Mouse (Mus musculus): ENCODE measurements at regions not wholly inside any gene's neighbourhood (a gene's known extent, or its start where the extent isn't known, plus 50 kb on each side); places are given as distances from the start of the nearest gene placed in this dataset.
A peak's percentile ranks its signal among the peaks of the same experiment; 100 is the strongest.
"Not testable (repeated sequence)": the region's sequence is repeated elsewhere in the genome, so short reads cannot be mapped to it uniquely, and the experiment has no call there.

DNA sequence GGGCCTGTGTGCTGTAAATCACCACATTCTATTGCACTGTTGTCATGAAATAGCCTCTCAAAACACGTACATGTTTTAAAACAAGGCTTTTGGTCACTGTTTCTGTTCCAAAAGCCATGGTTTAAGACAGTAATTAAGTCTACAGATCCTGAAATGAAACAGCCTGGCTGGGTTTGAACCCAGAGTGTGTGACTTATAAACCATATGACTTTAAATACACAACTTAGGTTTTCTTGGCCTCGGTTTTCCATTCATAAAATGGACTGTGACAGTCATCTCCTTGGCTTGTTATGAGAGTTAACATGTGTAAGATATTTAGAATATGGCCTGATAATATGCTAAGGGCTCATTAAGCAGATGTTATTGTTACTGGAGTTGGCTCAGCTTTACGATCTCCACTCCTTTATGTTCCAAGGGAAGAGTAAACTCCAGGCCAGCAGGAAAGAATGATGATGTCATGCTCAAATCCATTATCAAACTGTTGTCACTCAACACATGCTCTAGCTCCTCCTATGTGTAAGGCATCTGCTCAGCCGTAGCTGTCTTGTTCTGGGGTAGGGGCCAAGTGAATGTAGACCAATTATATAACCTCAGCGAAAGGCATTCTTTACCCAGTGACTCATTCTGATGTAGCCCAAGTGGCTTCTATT lies 154.6 kb upstream of the Slc25a13 start:
- no peak overlapping the region for H3K27ac ChIP-seq
- no peaks in the 10 kb centered on the region for H3K27me3 ChIP-seq (ENCODE audit: low read depth, poor library complexity, severe bottlenecking)
- no peaks in the 10 kb centered on the region for H3K36me3 ChIP-seq
- no peak for DNase-seq (ENCODE audit: low spot score)
- no peaks in the 10 kb centered on the region for H3K4me1 ChIP-seq
- H3K9me3 ChIP-seq (replicated peaks): no peaks in the 10 kb centered on the region
- no peak overlapping the region for H3K4me3 ChIP-seq
- WGBS: 71% methylated on average over 5 of the region's 5 CpGs

- Histone ChIP-seq H3K27ac (peak overlapping the region; percentile 22; the same call in 1 of the 2 replicates), H3K9me3 (replicated peaks) (no peaks in the 10 kb centered on the region)
- WGBS: 41% methylated on average over 4 of the region's 4 CpGs
Measured at GRCm38 (mm10) chr6:6364037-6364436, 147.1 kb upstream of the Slc25a13 start.

DNA sequence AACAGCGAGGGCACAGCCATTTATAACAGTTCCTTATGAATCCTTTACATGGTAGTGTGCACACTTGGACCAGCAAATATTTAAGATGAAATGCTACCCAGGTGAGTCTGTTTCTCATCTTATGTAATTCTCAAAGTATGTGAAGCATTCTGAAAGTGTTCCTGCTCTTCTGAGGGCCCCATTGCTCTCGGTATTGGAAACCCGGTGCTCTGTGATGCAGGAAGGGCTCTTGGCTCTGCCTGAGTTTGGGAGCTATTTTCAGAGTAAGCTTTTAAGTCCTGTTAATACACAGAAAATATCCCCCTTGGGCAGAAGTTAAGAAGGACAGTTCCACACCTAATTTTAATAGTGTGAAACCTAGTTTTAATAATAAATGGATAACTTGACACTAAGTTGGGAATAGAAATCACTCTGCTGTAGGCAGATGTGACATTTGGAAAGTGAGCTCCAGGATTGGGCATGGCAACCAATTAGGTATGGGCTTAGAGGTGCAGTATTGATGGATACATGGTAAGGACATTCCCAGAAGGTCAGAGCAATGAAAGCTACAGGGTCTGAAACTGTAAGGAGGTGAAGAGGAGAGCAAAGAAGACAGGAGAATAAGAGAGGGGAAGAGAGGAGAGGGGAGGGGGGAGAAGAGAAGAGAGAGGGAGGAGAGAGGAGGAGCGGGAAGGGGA lies 145.8 kb upstream of the Slc25a13 start:
- DNase-seq (ENCODE audit: low spot score): no peak
- WGBS: 79% methylated on average over 4 of the region's 4 CpGs
- Histone ChIP-seq H3K27me3 (ENCODE audit: low read depth, poor library complexity, severe bottlenecking) (no peaks in the 10 kb centered on the region), H3K27ac (no peak overlapping the region), H3K4me1 (peaks cover 16% of the 10 kb centered on the region), H3K36me3 (no peaks in the 10 kb centered on the region), H3K9me3 (replicated peaks) (no peaks in the 10 kb centered on the region), H3K4me3 (no peak overlapping the region)

More at GRCm38 (mm10) chr6:6364037-6364436, 147.1 kb upstream of the Slc25a13 start:
- peaks cover 16% of the 10 kb centered on the region for H3K4me1 ChIP-seq
- DNase-seq (ENCODE audit: low spot score): peak; percentile 80
- no peaks in the 10 kb centered on the region for H3K36me3 ChIP-seq
- no peak overlapping the region for H3K4me3 ChIP-seq
- H3K27me3 ChIP-seq (ENCODE audit: low read depth, poor library complexity, severe bottlenecking): no peaks in the 10 kb centered on the region

- not testable (repeated sequence) for H3K27me3 ChIP-seq (ENCODE audit: low read depth, poor library complexity, severe bottlenecking); H3K36me3 ChIP-seq; H3K4me3 ChIP-seq; H3K9me3 ChIP-seq (replicated peaks); H3K27ac ChIP-seq; DNase-seq (ENCODE audit: low spot score)
- peaks cover 16% of the 10 kb centered on the region for H3K4me1 ChIP-seq
Measured at GRCm38 (mm10) chr6:6361181-6361580, 144.2 kb upstream of the Slc25a13 start.

DNA sequence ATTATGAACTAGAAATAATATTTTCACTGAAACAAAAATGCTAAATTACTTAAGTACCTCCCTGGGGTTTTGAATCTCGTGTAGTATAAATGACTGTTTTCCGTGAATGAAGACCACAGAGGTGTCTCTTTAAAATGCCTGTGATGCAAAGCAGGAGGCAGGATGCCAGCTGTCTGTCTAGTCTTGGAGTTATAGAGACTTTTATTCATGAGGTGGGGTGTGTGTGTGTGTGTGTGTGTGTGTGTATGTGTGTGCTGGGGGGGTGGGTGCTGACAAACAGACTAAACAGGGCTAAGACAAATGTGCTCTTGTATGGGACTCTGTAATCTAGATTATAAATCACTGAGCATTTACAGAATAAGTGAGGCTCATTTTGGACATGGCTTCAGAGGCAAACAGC lies 140.5 kb upstream of the Slc25a13 start:
- WGBS: 61% methylated on average over 2 of the region's 2 CpGs
- no peak overlapping the region for H3K27ac ChIP-seq
- H3K27me3 ChIP-seq (ENCODE audit: low read depth, poor library complexity, severe bottlenecking): no peaks in the 10 kb centered on the region; the same call in 1 of the 2 replicates
- DNase-seq (ENCODE audit: low spot score): no peak
- H3K4me3 ChIP-seq: no peak overlapping the region
- no peaks in the 10 kb centered on the region for H3K9me3 ChIP-seq (replicated peaks)
- peaks cover 7% of the 10 kb centered on the region; the same call in 1 of the 2 replicates for H3K4me1 ChIP-seq
- no peaks in the 10 kb centered on the region for H3K36me3 ChIP-seq

GRCm38 (mm10) chr6:6356967-6357366 lies 140.0 kb upstream of the Slc25a13 start:
- no peak overlapping the region for H3K27ac ChIP-seq
- no peaks in the 10 kb centered on the region for H3K36me3 ChIP-seq
- H3K4me3 ChIP-seq: no peak overlapping the region
- peaks cover 7% of the 10 kb centered on the region; the same call in 1 of the 2 replicates for H3K4me1 ChIP-seq
- no peaks in the 10 kb centered on the region for H3K9me3 ChIP-seq (replicated peaks)
- whole genome bisulfite sequencing: 74% methylated on average over 6 of the region's 6 CpGs
- no peaks in the 10 kb centered on the region; the same call in 1 of the 2 replicates for H3K27me3 ChIP-seq (ENCODE audit: low read depth, poor library complexity, severe bottlenecking)
- DNase-seq (ENCODE audit: low spot score): no peak

DNA sequence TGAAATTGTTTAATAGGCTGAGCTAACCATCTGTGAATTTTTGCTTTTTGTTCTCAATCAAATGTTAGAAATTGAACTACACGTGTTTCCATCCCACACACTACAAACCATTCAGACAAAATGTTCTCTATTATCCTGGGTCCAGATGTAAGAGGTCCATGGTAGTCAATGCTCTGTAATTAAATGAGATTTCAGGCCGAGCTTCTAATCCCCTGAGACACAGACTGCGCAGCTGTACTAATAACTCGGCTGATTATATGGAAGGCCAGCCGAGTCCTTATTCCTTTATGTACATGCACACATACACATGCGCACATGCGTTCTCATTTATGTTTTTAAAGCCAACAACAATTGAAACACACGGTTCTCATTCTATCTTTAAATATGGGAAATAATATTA lies 118.3 kb upstream of the Slc25a13 start:
- no peak overlapping the region for H3K27ac ChIP-seq
- WGBS: 87% methylated on average over 8 of the region's 8 CpGs
- H3K27me3 ChIP-seq (ENCODE audit: low read depth, poor library complexity, severe bottlenecking): no peaks in the 10 kb centered on the region
- H3K9me3 ChIP-seq (replicated peaks): no peaks in the 10 kb centered on the region
- no peak for DNase-seq (ENCODE audit: low spot score)
- no peaks in the 10 kb centered on the region for H3K36me3 ChIP-seq
- no peak overlapping the region for H3K4me3 ChIP-seq
- no peaks in the 10 kb centered on the region for H3K4me1 ChIP-seq

- no peaks in the 10 kb centered on the region for H3K9me3 ChIP-seq (replicated peaks)
- no peak overlapping the region for H3K27ac ChIP-seq
- DNase-seq (ENCODE audit: low spot score): no peak
- WGBS: 86% methylated on average over 1 of the region's 1 CpGs
- H3K4me3 ChIP-seq: no peak overlapping the region
- H3K4me1 ChIP-seq: no peaks in the 10 kb centered on the region
- no peaks in the 10 kb centered on the region for H3K27me3 ChIP-seq (ENCODE audit: low read depth, poor library complexity, severe bottlenecking)
- H3K36me3 ChIP-seq: no peaks in the 10 kb centered on the region
Measured at GRCm38 (mm10) chr6:6330271-6330670, 113.3 kb upstream of the Slc25a13 start.

- WGBS: 76% methylated on average over 1 of the region's 1 CpGs
- DNase-seq (ENCODE audit: low spot score): no peak
- Histone ChIP-seq H3K36me3 (no peaks in the 10 kb centered on the region), H3K4me1 (0 out of 2 replicates have a peak, but pooled peaks cover 4% of the 10 kb centered on the region), H3K9me3 (replicated peaks) (no peaks in the 10 kb centered on the region), H3K4me3 (no peak overlapping the region), H3K27ac (no peak overlapping the region), H3K27me3 (ENCODE audit: low read depth, poor library complexity, severe bottlenecking) (no peaks in the 10 kb centered on the region)
Measured at GRCm38 (mm10) chr6:6325516-6325915, 108.5 kb upstream of the Slc25a13 start.

- no peak for DNase-seq (ENCODE audit: low spot score)
- no peaks in the 10 kb centered on the region for H3K27me3 ChIP-seq (ENCODE audit: low read depth, poor library complexity, severe bottlenecking)
- peaks cover 6% of the 10 kb centered on the region for H3K4me1 ChIP-seq
- no peak overlapping the region for H3K27ac ChIP-seq
- WGBS: 65% methylated on average over 4 of the region's 4 CpGs
- H3K9me3 ChIP-seq (replicated peaks): no peaks in the 10 kb centered on the region
- H3K4me3 ChIP-seq: no peak overlapping the region
- H3K36me3 ChIP-seq: no peaks in the 10 kb centered on the region
Measured at GRCm38 (mm10) chr6:6316725-6317124, 99.8 kb upstream of the Slc25a13 start.

GRCm38 (mm10) chr6:6313171-6313570 lies 96.2 kb upstream of the Slc25a13 start:
- no peaks in the 10 kb centered on the region for H3K9me3 ChIP-seq (replicated peaks)
- no peaks in the 10 kb centered on the region for H3K27me3 ChIP-seq (ENCODE audit: low read depth, poor library complexity, severe bottlenecking)
- WGBS: 92% methylated on average over 6 of the region's 6 CpGs
- no peak for DNase-seq (ENCODE audit: low spot score)
- peaks cover 4% of the 10 kb centered on the region for H3K4me1 ChIP-seq
- H3K27ac ChIP-seq: no peak overlapping the region
- H3K4me3 ChIP-seq: no peak overlapping the region
- H3K36me3 ChIP-seq: no peaks in the 10 kb centered on the region

GRCm38 (mm10) chr6:6310213-6310612 lies 93.2 kb upstream of the Slc25a13 start:
- no peaks in the 10 kb centered on the region for H3K9me3 ChIP-seq (replicated peaks)
- H3K36me3 ChIP-seq: no peaks in the 10 kb centered on the region
- H3K27me3 ChIP-seq (ENCODE audit: low read depth, poor library complexity, severe bottlenecking): no peaks in the 10 kb centered on the region
- H3K4me1 ChIP-seq: no peaks in the 10 kb centered on the region
- WGBS: 84% methylated on average over 3 of the region's 3 CpGs
- DNase-seq (ENCODE audit: low spot score): no peak
- H3K4me3 ChIP-seq: no peak overlapping the region
- no peak overlapping the region for H3K27ac ChIP-seq

DNA sequence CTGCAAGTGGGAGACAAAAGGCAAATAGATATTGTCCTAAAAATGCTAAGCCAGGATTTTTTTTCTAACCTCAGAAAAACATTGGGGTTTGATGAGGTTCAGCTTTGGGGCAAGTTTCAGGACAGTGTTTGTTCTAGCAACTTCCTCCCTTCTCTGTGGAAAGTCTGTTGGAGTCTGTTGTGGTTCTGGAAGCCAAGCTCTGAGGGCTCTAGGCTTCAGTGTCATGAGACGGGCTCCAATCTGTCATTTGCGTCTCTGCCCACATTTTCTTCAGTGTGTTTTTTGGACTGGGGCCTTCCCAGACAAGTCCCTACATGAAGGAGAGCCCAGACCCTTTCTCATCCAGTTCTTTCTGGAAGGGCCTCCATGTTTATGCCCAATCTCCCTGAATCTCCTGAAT lies 90.6 kb upstream of the Slc25a13 start:
- H3K4me3 ChIP-seq: no peak overlapping the region
- no peak overlapping the region for H3K27ac ChIP-seq
- H3K4me1 ChIP-seq: 0 out of 2 replicates have a peak, but pooled peaks cover 2% of the 10 kb centered on the region
- no peaks in the 10 kb centered on the region for H3K27me3 ChIP-seq (ENCODE audit: low read depth, poor library complexity, severe bottlenecking)
- no peaks in the 10 kb centered on the region for H3K9me3 ChIP-seq (replicated peaks)
- WGBS: 84% methylated on average over 2 of the region's 2 CpGs
- DNase-seq (ENCODE audit: low spot score): no peak
- no peaks in the 10 kb centered on the region for H3K36me3 ChIP-seq
